In genomic region chr14:21359896-21360525, GRCm38 (mm10) we compare ENCODE assay signal across 15 mouse cellular contexts.
DNase-seq lines count a peak whose midpoint lies in the region; ATAC-seq lines count a peak whose summit lies in the region.
"Had no signal": no experiment of that assay in that cellular context is flagged by ENCODE, and none has a peak within 500 bp of the region (broad histone marks: within the 10 kb centered on the region; RNA-seq: fewer than 3 reads in every experiment).

No protein-coding gene starts in this region.

- 92% methylated on average over 8 of the region's 12 CpGs for WGBS in hindbrain, embryonic 13.5 days
- WGBS in hindbrain, embryonic 11.5 days: 93% methylated on average over 7 of the region's 12 CpGs
- 79% methylated on average over 6 of the region's 12 CpGs for WGBS in midbrain, embryonic 16.5 days
- WGBS in midbrain, embryonic 10.5 days: 95% methylated on average over 8 of the region's 12 CpGs

- no peaks in the 10 kb centered on the region for H3K9me3 ChIP-seq in hindbrain, embryonic 13.5 days
- H3K9me3 ChIP-seq in hindbrain, embryonic 11.5 days (ENCODE audit: control insufficient read depth, low read length): no peaks in the 10 kb centered on the region
- H3K9me3 ChIP-seq in midbrain, embryonic 16.5 days (replicated peaks; ENCODE audit: control insufficient read depth, low read length, poor library complexity, severe bottlenecking): no peaks in the 10 kb centered on the region
- H3K9me3 ChIP-seq in midbrain, embryonic 10.5 days (replicated peaks): no peaks in the 10 kb centered on the region
- H3K9me3 ChIP-seq: limb, embryonic 10.5 days had no signal

- H3K27ac ChIP-seq in hindbrain, embryonic 13.5 days: 0 out of 2 replicates have a peak overlapping the region, but pooled peaks have one; percentile 1
- no peak overlapping the region for H3K27ac ChIP-seq in hindbrain, embryonic 11.5 days (ENCODE audit: low read depth, low read length)
- H3K27ac ChIP-seq in midbrain, embryonic 16.5 days (ENCODE audit: low read length): no peak overlapping the region
- no peak overlapping the region for H3K27ac ChIP-seq in midbrain, embryonic 10.5 days (replicated peaks)
- H3K27ac ChIP-seq: limb, embryonic 10.5 days had no signal

- H3K4me1 ChIP-seq in hindbrain, embryonic 13.5 days (replicated peaks): peaks cover 8% of the 10 kb centered on the region; the same call in 1 of the 2 replicates
- H3K4me1 ChIP-seq in hindbrain, embryonic 11.5 days (replicated peaks; ENCODE audit: control insufficient read depth, insufficient read depth, low read length): no peaks in the 10 kb centered on the region
- peaks cover 6% of the 10 kb centered on the region; the same call in 1 of the 2 replicates for H3K4me1 ChIP-seq in midbrain, embryonic 16.5 days (ENCODE audit: control insufficient read depth, insufficient read depth, low read length)
- peaks cover 6% of the 10 kb centered on the region; the same call in 1 of the 2 replicates for H3K4me1 ChIP-seq in midbrain, embryonic 10.5 days

- H3K27me3 ChIP-seq in hindbrain, embryonic 13.5 days: no peaks in the 10 kb centered on the region
- H3K27me3 ChIP-seq in hindbrain, embryonic 11.5 days (ENCODE audit: control insufficient read depth, insufficient read depth, low read length): no peaks in the 10 kb centered on the region
- no peaks in the 10 kb centered on the region for H3K27me3 ChIP-seq in midbrain, embryonic 16.5 days (ENCODE audit: control insufficient read depth, insufficient read depth, low read depth, low read length)
- no peaks in the 10 kb centered on the region for H3K27me3 ChIP-seq in midbrain, embryonic 10.5 days (ENCODE audit: low read depth, poor library complexity, severe bottlenecking)

- no peak overlapping the region for H3K9ac ChIP-seq in hindbrain, embryonic 13.5 days
- no peak overlapping the region for H3K9ac ChIP-seq in hindbrain, embryonic 11.5 days (ENCODE audit: low read depth, low read length)
- H3K9ac ChIP-seq in midbrain, embryonic 16.5 days (ENCODE audit: low read depth, low read length): no peak overlapping the region

- no peaks in the 10 kb centered on the region for H3K36me3 ChIP-seq in hindbrain, embryonic 13.5 days
- no peaks in the 10 kb centered on the region for H3K36me3 ChIP-seq in hindbrain, embryonic 11.5 days (ENCODE audit: control insufficient read depth, insufficient read depth, low read length)
- H3K36me3 ChIP-seq in midbrain, embryonic 16.5 days (ENCODE audit: control insufficient read depth, insufficient read depth, low read length): no peaks in the 10 kb centered on the region
- no peaks in the 10 kb centered on the region for H3K36me3 ChIP-seq in midbrain, embryonic 10.5 days

- no peak for ATAC-seq in hindbrain, embryonic 13.5 days (ENCODE audit: low FRiP score)
- no peak for ATAC-seq in hindbrain, embryonic 11.5 days (ENCODE audit: low FRiP score)
- ATAC-seq in midbrain, embryonic 16.5 days: 0 out of 2 replicates have a peak, but pooled peaks have one; percentile 32

- no peak overlapping the region for H3K4me3 ChIP-seq in hindbrain, embryonic 13.5 days
- no peak overlapping the region for H3K4me3 ChIP-seq in hindbrain, embryonic 11.5 days (ENCODE audit: low read depth, low read length)
- no peak overlapping the region for H3K4me3 ChIP-seq in midbrain, embryonic 16.5 days (ENCODE audit: low read depth, low read length)
- H3K4me3 ChIP-seq in midbrain, embryonic 10.5 days: no peak overlapping the region
- H3K4me3 ChIP-seq: limb, embryonic 10.5 days had no signal

- DNase-seq in hindbrain, embryonic 11.5 days (ENCODE audit: low spot score): no peak
- DNase-seq in midbrain, embryonic 10.5 days (ENCODE audit: low spot score): no peak
- peak; percentile 40 for DNase-seq in gonadal fat pad, adult 2 months (ENCODE audit: low read depth)
- DNase-seq in adrenal gland, adult 18-20 months (ENCODE audit: low spot score in 2 of 2): no peak
- DNase-seq in testis, postnatal 10 days (ENCODE audit: low spot score): no peak
- DNase-seq in urinary bladder, postnatal 36 days (ENCODE audit: low spot score in 2 of 2): no peak
- DNase-seq: embryo, embryonic 11 days; gastrocnemius, postnatal 25 days; heart, postnatal 14 days; kidney, adult 9 months; layer of hippocampus, adult 9-11 months; thymus, postnatal 14 days had no signal

- no peak overlapping the region for H3K4me2 ChIP-seq in hindbrain, embryonic 13.5 days
- H3K4me2 ChIP-seq in hindbrain, embryonic 11.5 days (replicated peaks; ENCODE audit: low read depth, low read length): no peak overlapping the region
- no peak overlapping the region for H3K4me2 ChIP-seq in midbrain, embryonic 16.5 days (ENCODE audit: low read length)
